Mouse (Mus musculus) urinary bladder, postnatal 10 days (tissue): ENCODE results near the gene Slc6a1.

ENCODE experiments used
- DNase-seq: peaks from one replicate; pipeline ENCODE4 v3.0.0; 2022; ENCODE audit warnings: low spot score

Gene Slc6a1

GRCm38 (mm10) chr6:114358171-114358570 is 75.7 kb downstream of the Slc6a1 start:
- DNase-seq = no peak

- DNase-seq = no peak
These were observed 79.9 kb downstream of the Slc6a1 start for GRCm38 (mm10) chr6:114362355-114362754.

- DNase-seq = no peak
These were observed 81.3 kb downstream of the Slc6a1 start for GRCm38 (mm10) chr6:114363740-114364139.

DNA sequence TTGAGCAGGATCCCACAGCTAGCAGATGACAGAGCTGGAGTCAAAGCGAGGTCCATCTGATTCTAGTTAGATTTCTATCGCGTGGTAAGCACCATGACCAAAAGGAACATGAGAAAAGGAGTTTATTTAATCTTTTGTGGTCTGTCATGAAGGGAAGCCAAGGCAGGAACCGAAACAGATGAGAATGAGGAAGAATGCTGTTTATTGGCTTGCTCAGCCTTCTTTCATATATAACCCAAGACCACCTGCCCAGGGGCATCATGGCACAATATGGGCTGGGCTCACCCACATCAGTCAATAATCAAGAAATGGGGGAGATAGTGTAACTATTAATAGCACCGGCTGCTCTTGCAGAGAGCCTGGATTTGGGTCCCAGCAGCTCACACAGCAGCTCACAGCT is 82.3 kb downstream of the Slc6a1 start:
- DNase-seq = no peak

GRCm38 (mm10) chr6:114366191-114366590 is 83.8 kb downstream of the Slc6a1 start:
- DNase-seq = no peak
